Mouse (Mus musculus) left cerebral cortex, adult 11 months (tissue): ENCODE data around the gene Gm1553.

Experiments
- DNase-seq: peaks from one replicate; pipeline ENCODE4 v3.0.0; 2022; ENCODE audit warnings: low spot score

Gene Gm1553

DNA sequence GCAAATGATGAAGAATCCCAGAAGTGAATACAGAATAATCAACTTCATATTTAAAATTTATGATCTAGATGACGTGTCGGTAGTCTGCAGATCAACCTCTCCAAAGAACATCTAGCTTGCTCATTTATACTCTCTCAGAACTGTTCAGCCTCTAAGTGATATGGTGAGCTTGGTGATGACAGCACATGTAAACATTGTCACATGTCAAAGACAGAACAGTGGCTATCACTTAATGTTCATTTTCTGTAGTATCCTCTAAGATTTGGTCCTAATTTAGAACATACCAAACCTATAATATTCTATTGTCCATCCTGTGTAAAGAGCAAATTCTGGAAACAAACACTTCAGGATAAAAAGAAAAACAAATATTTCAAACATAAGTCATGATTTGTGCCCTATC is at the start of gene Gm1553:
TSS of gene Gm1553 (minus strand) at position 101 of the 400 bp plus-strand sequence.
- DNase-seq: no peak
